Mouse (Mus musculus) kidney, postnatal 25 days (tissue): ENCODE data around the gene Retnlb.
"Not testable (repeated sequence)": the region's sequence is repeated elsewhere in the genome, so short reads cannot be mapped to it uniquely, and the experiment has no call there.

Source experiments
- DNase-seq, 2 experiments: peaks; one replicate each; pipeline ENCODE4 v3.0.0; 2021; ENCODE audit warnings: mixed read lengths in 2 of 2

Gene Retnlb

GRCm38 (mm10) chr16:48816695-48817094, at the start of gene Retnlb:
TSS of gene Retnlb (plus strand) at chr16:48816856.
- no peak for DNase-seq

- DNase-seq, result no peak
Measured at GRCm38 (mm10) chr16:48769183-48769582, 47.5 kb upstream of the Retnlb start.

- no peak for DNase-seq
Measured at GRCm38 (mm10) chr16:48771971-48772445, 44.6 kb upstream of the Retnlb start, which contains the start of gene Trat1. TSS of gene Trat1 (minus strand) at chr16:48772021.

- DNase-seq, result no peak
Measured at GRCm38 (mm10) chr16:48777254-48777653, 39.4 kb upstream of the Retnlb start.

GRCm38 (mm10) chr16:48786258-48786657, 30.4 kb upstream of the Retnlb start:
- no peak for DNase-seq

- DNase-seq, result no peak
Measured at GRCm38 (mm10) chr16:48788704-48789185, 27.9 kb upstream of the Retnlb start.

GRCm38 (mm10) chr16:48798285-48798684, 18.4 kb upstream of the Retnlb start:
- DNase-seq, result no peak

- DNase-seq, result no peak
Measured at GRCm38 (mm10) chr16:48799470-48799869, 17.2 kb upstream of the Retnlb start.

GRCm38 (mm10) chr16:48800906-48801305, 15.8 kb upstream of the Retnlb start:
- no peak for DNase-seq

- DNase-seq, result no peak
Measured at GRCm38 (mm10) chr16:48805412-48805811, 11.2 kb upstream of the Retnlb start.

- no peak for DNase-seq
Measured at GRCm38 (mm10) chr16:48806521-48806920, 10.1 kb upstream of the Retnlb start.

GRCm38 (mm10) chr16:48809374-48809773, 7.3 kb upstream of the Retnlb start:
- no peak for DNase-seq

- DNase-seq, result no peak
Measured at GRCm38 (mm10) chr16:48811881-48812436, 4.7 kb upstream of the Retnlb start.

- DNase-seq, result no peak
Measured at GRCm38 (mm10) chr16:48818524-48818923, 1.9 kb downstream of the Retnlb start.

- no peak for DNase-seq
Measured at GRCm38 (mm10) chr16:48826474-48826873, 9.8 kb downstream of the Retnlb start.

- DNase-seq, result no peak
Measured at GRCm38 (mm10) chr16:48827625-48828024, 11.0 kb downstream of the Retnlb start.

GRCm38 (mm10) chr16:48829060-48829459, 12.4 kb downstream of the Retnlb start:
- DNase-seq, result no peak

- no peak for DNase-seq
Measured at GRCm38 (mm10) chr16:48832055-48832454, 15.4 kb downstream of the Retnlb start.

- DNase-seq, result not testable (repeated sequence)
Measured at GRCm38 (mm10) chr16:48833626-48834025, 17.0 kb downstream of the Retnlb start.

GRCm38 (mm10) chr16:48842266-48842665, 25.6 kb downstream of the Retnlb start, which contains the start of gene Retnla:
TSS of gene Retnla (plus strand) at chr16:48842551.
- DNase-seq, result no peak

GRCm38 (mm10) chr16:48843671-48844386, 27.2 kb downstream of the Retnlb start:
- no peak for DNase-seq

- DNase-seq, result not testable (repeated sequence)
Measured at GRCm38 (mm10) chr16:48865004-48865403, 48.3 kb downstream of the Retnlb start.

GRCm38 (mm10) chr16:48867690-48868089, 51.0 kb downstream of the Retnlb start:
- DNase-seq, result no peak
